Mouse (Mus musculus) spleen, postnatal 14 days (tissue): Measurements from ENCODE around the gene Cab39l.

Experiments
- DNase-seq, 2 experiments: peaks; one replicate each; pipeline ENCODE4 v3.0.0; 2021 to 2022; ENCODE audit warnings: low spot score in 2 of 2

Gene Cab39l

GRCm38 (mm10) chr14:59506139-59506538, 65.4 kb downstream of the Cab39l start:
- no peak for DNase-seq

GRCm38 (mm10) chr14:59513922-59514444, 73.2 kb downstream of the Cab39l start:
- DNase-seq: no peak

GRCm38 (mm10) chr14:59525843-59526242, 85.1 kb downstream of the Cab39l start:
- DNase-seq: no peak

GRCm38 (mm10) chr14:59530801-59531200, 90.0 kb downstream of the Cab39l start:
- DNase-seq: no peak

- no peak for DNase-seq
Measured at GRCm38 (mm10) chr14:59532986-59533385, 92.2 kb downstream of the Cab39l start.

- DNase-seq: no peak
Measured at GRCm38 (mm10) chr14:59533908-59534307, 93.1 kb downstream of the Cab39l start.

- DNase-seq: no peak
Measured at GRCm38 (mm10) chr14:59537829-59538432, 97.2 kb downstream of the Cab39l start.

GRCm38 (mm10) chr14:59540230-59540629, 99.5 kb downstream of the Cab39l start:
- DNase-seq: no peak

GRCm38 (mm10) chr14:59540761-59541160, 100.0 kb downstream of the Cab39l start:
- DNase-seq: no peak

- no peak for DNase-seq
Measured at GRCm38 (mm10) chr14:59543158-59543826, 102.5 kb downstream of the Cab39l start.

GRCm38 (mm10) chr14:59543956-59544355, 103.2 kb downstream of the Cab39l start:
- no peak for DNase-seq

- DNase-seq: no peak
Measured at GRCm38 (mm10) chr14:59546162-59546880, 105.5 kb downstream of the Cab39l start.

- DNase-seq: no peak
Measured at GRCm38 (mm10) chr14:59547530-59547929, 106.8 kb downstream of the Cab39l start.

- DNase-seq: no peak
Measured at GRCm38 (mm10) chr14:59548532-59548931, 107.8 kb downstream of the Cab39l start.

- DNase-seq: no peak
Measured at GRCm38 (mm10) chr14:59549106-59549505, 108.3 kb downstream of the Cab39l start.

GRCm38 (mm10) chr14:59550841-59551240, 110.1 kb downstream of the Cab39l start:
- DNase-seq: no peak

- no peak for DNase-seq
Measured at GRCm38 (mm10) chr14:59551956-59552355, 111.2 kb downstream of the Cab39l start.

- no peak for DNase-seq
Measured at GRCm38 (mm10) chr14:59554025-59554424, 113.3 kb downstream of the Cab39l start.

- no peak for DNase-seq
Measured at GRCm38 (mm10) chr14:59555018-59555417, 114.2 kb downstream of the Cab39l start.

- DNase-seq: peak in 1 of 2 experiments; percentile 64
Measured at GRCm38 (mm10) chr14:59555928-59556531, 115.3 kb downstream of the Cab39l start.

GRCm38 (mm10) chr14:59557071-59557470, 116.3 kb downstream of the Cab39l start:
- no peak for DNase-seq

- no peak for DNase-seq
Measured at GRCm38 (mm10) chr14:59557886-59558285, 117.1 kb downstream of the Cab39l start.
